Mouse (Mus musculus) liver, embryonic 13.5 days (tissue): ENCODE data around the gene 6030408B16Rik. TPM values are rescaled to one million over a fixed set of nuclear protein-coding genes. Genes with fewer than 3 reads are reported as not detected.
A peak's percentile ranks its signal among the peaks of the same experiment; 100 is the strongest.
"Not testable (repeated sequence)": the region's sequence is repeated elsewhere in the genome, so short reads cannot be mapped to it uniquely, and the experiment has no call there.

Experiments
- ATAC-seq: fragments of 200-750 bp; cut with Nextera tagmentation; 2 replicates; pipeline ENCODE4 v1.8.0; 2017; ENCODE audit warnings: low read depth, mild to moderate bottlenecking, moderate number of reproducible peaks, moderate library complexity
- DNase-seq: peaks from one replicate; pipeline ENCODE4 v3.0.0; 2022
- H3K27ac ChIP-seq: fragments of 300-500 bp; sonication (generic); 2 replicates; pipeline ENCODE4 v1.5.1; 2015; ENCODE audit warnings: moderate library complexity, mild to moderate bottlenecking, inconsistent platforms
- H3K27me3 ChIP-seq: fragments of 300-500 bp; sonication (generic); 2 replicates; pipeline ENCODE4 v1.6.1; 2015; ENCODE audit warnings: mild to moderate bottlenecking, inconsistent platforms
- H3K36me3 ChIP-seq: fragments of 300-500 bp; sonication (generic); 2 replicates; pipeline ENCODE4 v1.6.1; 2015; ENCODE audit warnings: mild to moderate bottlenecking, inconsistent platforms
- H3K4me1 ChIP-seq: fragments of 300-500 bp; sonication (generic); replicated peaks from 2 replicates; pipeline ENCODE4 v1.6.1; 2015; ENCODE audit warnings: inconsistent platforms
- H3K4me2 ChIP-seq: fragments of 300-500 bp; sonication (generic); 2 replicates; pipeline ENCODE4 v1.6.1; 2015; ENCODE audit warnings: inconsistent platforms, mild to moderate bottlenecking, moderate library complexity
- H3K4me3 ChIP-seq: fragments of 300-500 bp; sonication (generic); replicated peaks from 2 replicates; pipeline ENCODE4 v1.5.1; 2015; ENCODE audit warnings: mild to moderate bottlenecking, inconsistent platforms
- H3K9ac ChIP-seq: fragments of 300-500 bp; sonication (generic); 2 replicates; pipeline ENCODE4 v1.6.1; 2015; ENCODE audit warnings: mild to moderate bottlenecking, inconsistent platforms
- H3K9me3 ChIP-seq: fragments of 300-500 bp; sonication (generic); replicated peaks from 2 replicates; pipeline ENCODE4 v1.6.1; 2016; ENCODE audit warnings: inconsistent platforms
- WGBS: fragments of 180-500 bp; shearing (Covaris S2); methylation state at CpG from one replicate; pipeline ENCODE4 v1.1.7; 2015; ENCODE audit not compliant: insufficient replicate concordance; 5-methylcytosine and 5-hydroxymethylcytosine counted together
- polyA plus RNA-seq: library from polyadenylated mRNA; unstranded; fragments of >200 nt; fragmentation: Nextera tagmentation; extraction: Ambion mirVana; gene quantifications from 2 replicates; pipeline ENCODE4 v1.2.1, GENCODE M21; 2015

6030408B16Rik gene
- polyA plus RNA-seq, 1 experiment from 2014 or later = 0.22 TPM

GRCm38 (mm10) chr15:101316913-101317813, 24.2 kb downstream of the 6030408B16Rik start:
- WGBS = 31% methylated on average over 18 of the region's 18 CpGs
- ATAC-seq = no peak

GRCm38 (mm10) chr15:101317814-101318500, 24.9 kb downstream of the 6030408B16Rik start:
- peak overlapping the region; percentile 53 for H3K27ac ChIP-seq
- peak overlapping the region; percentile 40; the same call in 1 of the 2 replicates for H3K4me2 ChIP-seq
- WGBS = 25% methylated on average over 2 of the region's 2 CpGs
- ATAC-seq (no peak), DNase-seq (no peak)
- H3K36me3 ChIP-seq = no peaks in the 10 kb centered on the region
- H3K9me3 ChIP-seq = no peaks in the 10 kb centered on the region
- H3K27me3 ChIP-seq = no peaks in the 10 kb centered on the region; the same call in 1 of the 2 replicates
- H3K4me1 ChIP-seq = peaks cover 38% of the 10 kb centered on the region
- H3K9ac ChIP-seq = no peak overlapping the region
- no peak overlapping the region for H3K4me3 ChIP-seq

More at GRCm38 (mm10) chr15:101316913-101317813, 24.2 kb downstream of the 6030408B16Rik start:
- H3K9ac ChIP-seq = 0 out of 2 replicates have a peak overlapping the region, but pooled peaks have one; percentile 4
- H3K4me3 ChIP-seq = peak overlapping the region; percentile 32
- H3K9me3 ChIP-seq = no peaks in the 10 kb centered on the region
- no peaks in the 10 kb centered on the region for H3K36me3 ChIP-seq
- no peaks in the 10 kb centered on the region for H3K27me3 ChIP-seq
- peaks cover 38% of the 10 kb centered on the region for H3K4me1 ChIP-seq
- peak overlapping the region; percentile 40; the same call in 1 of the 2 replicates for H3K4me2 ChIP-seq
- peak overlapping the region; percentile 53; the same call in 1 of the 2 replicates for H3K27ac ChIP-seq
- no peak for DNase-seq

- peaks cover 38% of the 10 kb centered on the region for H3K4me1 ChIP-seq
- H3K9ac ChIP-seq = no peak overlapping the region
- H3K27me3 ChIP-seq = no peaks in the 10 kb centered on the region; the same call in 1 of the 2 replicates
- H3K36me3 ChIP-seq = no peaks in the 10 kb centered on the region
- DNase-seq = no peak
- H3K4me3 ChIP-seq = no peak overlapping the region
- H3K27ac ChIP-seq = no peak overlapping the region
- ATAC-seq = no peak
- WGBS = 51% methylated on average over 14 of the region's 14 CpGs
- H3K9me3 ChIP-seq = 0 out of 2 replicates have a peak, but pooled peaks cover 5% of the 10 kb centered on the region
- no peak overlapping the region for H3K4me2 ChIP-seq
Observed at GRCm38 (mm10) chr15:101318889-101319765, 26.1 kb downstream of the 6030408B16Rik start.

GRCm38 (mm10) chr15:101320010-101320617, 27.1 kb downstream of the 6030408B16Rik start:
- 17% methylated on average over 6 of the region's 6 CpGs for WGBS
- no peak for DNase-seq
- Histone ChIP-seq H3K4me1 (peaks cover 38% of the 10 kb centered on the region), H3K9ac (no peak overlapping the region), H3K36me3 (no peaks in the 10 kb centered on the region), H3K9me3 (0 out of 2 replicates have a peak, but pooled peaks cover 5% of the 10 kb centered on the region), H3K27me3 (no peaks in the 10 kb centered on the region; the same call in 1 of the 2 replicates), H3K27ac (peak overlapping the region; percentile 32; the same call in 1 of the 2 replicates), H3K4me3 (no peak overlapping the region), H3K4me2 (no peak overlapping the region)
- ATAC-seq = 0 out of 2 replicates have a peak, but pooled peaks have one; percentile 5

GRCm38 (mm10) chr15:101320618-101321041, 27.6 kb downstream of the 6030408B16Rik start:
- H3K9ac ChIP-seq = no peak overlapping the region
- no peak overlapping the region for H3K4me2 ChIP-seq
- peaks cover 38% of the 10 kb centered on the region for H3K4me1 ChIP-seq

GRCm38 (mm10) chr15:101321126-101321525, 28.1 kb downstream of the 6030408B16Rik start:
- WGBS = 7% methylated on average over 5 of the region's 5 CpGs
- Histone ChIP-seq H3K4me3 (no peak overlapping the region), H3K4me1 (peaks cover 38% of the 10 kb centered on the region), H3K36me3 (no peaks in the 10 kb centered on the region), H3K27me3 (no peaks in the 10 kb centered on the region; the same call in 1 of the 2 replicates), H3K9ac (no peak overlapping the region), H3K9me3 (0 out of 2 replicates have a peak, but pooled peaks cover 5% of the 10 kb centered on the region), H3K27ac (no peak overlapping the region), H3K4me2 (no peak overlapping the region)
- ATAC-seq (no peak), DNase-seq (no peak)

More at GRCm38 (mm10) chr15:101320618-101321041, 27.6 kb downstream of the 6030408B16Rik start:
- H3K4me3 ChIP-seq = no peak overlapping the region
- no peaks in the 10 kb centered on the region; the same call in 1 of the 2 replicates for H3K27me3 ChIP-seq
- ATAC-seq (peak; percentile 35; the same call in 1 of the 2 replicates), DNase-seq (no peak)
- H3K27ac ChIP-seq = peak overlapping the region; percentile 32; the same call in 1 of the 2 replicates
- no peaks in the 10 kb centered on the region for H3K36me3 ChIP-seq
- 12% methylated on average over 6 of the region's 6 CpGs for WGBS
- 0 out of 2 replicates have a peak, but pooled peaks cover 5% of the 10 kb centered on the region for H3K9me3 ChIP-seq

GRCm38 (mm10) chr15:101322106-101322505, 29.1 kb downstream of the 6030408B16Rik start:
- H3K4me3 ChIP-seq = no peak overlapping the region
- H3K4me2 ChIP-seq = no peak overlapping the region
- no peaks in the 10 kb centered on the region for H3K36me3 ChIP-seq
- 52% methylated on average over 5 of the region's 5 CpGs for WGBS
- no peak for ATAC-seq
- H3K9ac ChIP-seq = no peak overlapping the region
- H3K27ac ChIP-seq = no peak overlapping the region
- H3K27me3 ChIP-seq = no peaks in the 10 kb centered on the region; the same call in 1 of the 2 replicates
- peaks cover 33% of the 10 kb centered on the region for H3K4me1 ChIP-seq
- H3K9me3 ChIP-seq = 0 out of 2 replicates have a peak, but pooled peaks cover 5% of the 10 kb centered on the region
- no peak for DNase-seq

GRCm38 (mm10) chr15:101322640-101323039, 29.6 kb downstream of the 6030408B16Rik start:
- Histone ChIP-seq H3K9ac (no peak overlapping the region), H3K4me1 (peaks cover 29% of the 10 kb centered on the region), H3K36me3 (no peaks in the 10 kb centered on the region), H3K4me2 (no peak overlapping the region), H3K9me3 (0 out of 2 replicates have a peak, but pooled peaks cover 5% of the 10 kb centered on the region), H3K27ac (no peak overlapping the region), H3K27me3 (no peaks in the 10 kb centered on the region; the same call in 1 of the 2 replicates), H3K4me3 (no peak overlapping the region)
- DNase-seq = no peak
- 70% methylated on average over 7 of the region's 7 CpGs for WGBS
- no peak for ATAC-seq

- WGBS = 87% methylated on average over 5 of the region's 5 CpGs
- H3K27me3 ChIP-seq = no peaks in the 10 kb centered on the region; the same call in 1 of the 2 replicates
- peaks cover 29% of the 10 kb centered on the region for H3K4me1 ChIP-seq
- ATAC-seq = no peak
- no peak overlapping the region for H3K4me2 ChIP-seq
- no peak overlapping the region for H3K9ac ChIP-seq
- H3K36me3 ChIP-seq = no peaks in the 10 kb centered on the region
- H3K9me3 ChIP-seq = 0 out of 2 replicates have a peak, but pooled peaks cover 5% of the 10 kb centered on the region
- no peak for DNase-seq
- no peak overlapping the region for H3K4me3 ChIP-seq
- no peak overlapping the region for H3K27ac ChIP-seq
Observed at GRCm38 (mm10) chr15:101323511-101323910, 30.5 kb downstream of the 6030408B16Rik start.

- peaks cover 21% of the 10 kb centered on the region for H3K4me1 ChIP-seq
- not testable (repeated sequence) for H3K4me3 ChIP-seq, ATAC-seq, H3K27ac ChIP-seq, H3K27me3 ChIP-seq, H3K9me3 ChIP-seq, H3K36me3 ChIP-seq, H3K4me2 ChIP-seq, DNase-seq, H3K9ac ChIP-seq
Observed at GRCm38 (mm10) chr15:101324409-101324808, 31.4 kb downstream of the 6030408B16Rik start.
